Mouse (Mus musculus) megakaryocyte, adult 5-6 weeks (primary cell): ENCODE results near the gene Rpl13. TPM values are rescaled to one million over a fixed set of nuclear protein-coding genes. Genes with fewer than 3 reads are reported as not detected.

ENCODE experiments used
- ATAC-seq: 2 replicates; pipeline ENCODE4 v1.8.0; 2016; ENCODE audit warnings: mild to moderate bottlenecking, inconsistent platforms; ENCODE audit not compliant: poor library complexity, severe bottlenecking
- total RNA-seq, 2 experiments: library from RNA; stranded (forward) in 1 of 2; stranded (reverse) in 1 of 2; fragments of 153-499, 151-499 nt in 1 of 2; fragments of 221-1000, 200-1000 nt in 1 of 2; gene quantifications; 2 replicates each; pipeline versions ENCODE4 v1.2.3 to v1.2.4; 2015 to 2017

Gene Rpl13
- total RNA-seq, 2 experiments from 2014 or later: 746 to 2,227 TPM

DNA sequence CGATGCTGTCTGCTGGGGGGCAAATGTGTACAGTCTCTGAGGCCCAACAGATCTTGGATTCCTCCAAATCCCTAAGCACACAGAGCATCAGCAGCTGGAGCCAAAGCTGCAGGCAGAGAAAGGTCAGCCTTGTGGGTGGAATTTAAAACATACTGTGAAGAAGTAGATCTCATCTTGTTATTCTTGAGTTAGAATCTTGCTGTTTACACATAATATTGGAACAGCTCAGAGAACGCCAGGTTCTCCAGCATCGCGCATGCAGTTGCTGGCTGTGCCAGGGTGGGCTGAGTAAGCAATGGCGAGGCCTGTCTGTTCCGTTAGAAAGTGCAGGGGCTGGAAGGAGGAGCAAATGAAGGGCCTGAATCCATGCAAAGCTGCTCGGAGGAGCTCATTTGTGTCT is 44.2 kb downstream of the Rpl13 start:
- ATAC-seq: no peak

DNA sequence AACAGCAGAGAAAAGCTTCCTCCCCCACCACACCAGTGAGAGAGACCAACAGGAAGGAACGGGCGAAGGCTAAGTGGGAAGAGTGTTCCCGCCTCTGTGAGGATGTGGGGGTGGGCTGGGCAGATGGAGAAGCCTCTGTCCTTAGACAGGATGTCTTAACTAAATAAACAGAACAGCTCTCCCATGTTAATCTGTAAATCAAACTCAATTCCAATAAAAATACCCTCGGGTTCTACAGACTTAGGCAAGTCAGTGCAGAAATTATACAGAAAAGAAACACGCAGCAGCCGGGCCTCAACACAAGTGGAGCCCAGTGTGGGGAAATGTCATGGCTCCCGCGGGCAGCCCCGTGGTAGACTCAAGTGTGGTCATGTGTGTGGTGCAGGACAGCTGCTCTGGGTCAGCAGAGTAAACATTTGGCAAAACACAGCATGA is 48.6 kb downstream of the Rpl13 start:
- ATAC-seq: no peak

Other genes with a start within 250 kb of the Rpl13 start
- 86.2 and 87.9 TPM in 2 replicates for gene Ankrd11, start 60.1 kb upstream of the Rpl13 start, total RNA-seq (2015)
- 90.5 and 102 TPM in 2 replicates for gene Ankrd11, start 60.1 kb upstream of the Rpl13 start, total RNA-seq (2017)
- gene Spg7, start 39.4 kb upstream of the Rpl13 start, total RNA-seq (2015): 39.2 and 40.0 TPM in 2 replicates
- 34.3 and 56.2 TPM in 2 replicates for gene Spg7, start 39.4 kb upstream of the Rpl13 start, total RNA-seq (2017)
- gene Cpne7, start 15.0 kb downstream of the Rpl13 start, total RNA-seq (2015): 0.11 TPM in 1 of 2 replicates, not detected in the other
- 0.22 and 0.98 TPM in 2 replicates for gene Cpne7, start 15.0 kb downstream of the Rpl13 start, total RNA-seq (2017)
- gene Sult5a1, start 56.0 kb downstream of the Rpl13 start, total RNA-seq (2015): not detected in 2 replicates
- not detected in 2 replicates for gene Sult5a1, start 56.0 kb downstream of the Rpl13 start, total RNA-seq (2017)
- gene Dpep1, start 83.9 kb downstream of the Rpl13 start, total RNA-seq (2015): 0.36 and 1.8 TPM in 2 replicates
- 0.24 and 0.33 TPM in 2 replicates for gene Dpep1, start 83.9 kb downstream of the Rpl13 start, total RNA-seq (2017)
- 21.9 and 24.2 TPM in 2 replicates for gene Chmp1a, start 110.4 kb downstream of the Rpl13 start, total RNA-seq (2015)
- gene Chmp1a, start 110.4 kb downstream of the Rpl13 start, total RNA-seq (2017): 36.1 and 42.8 TPM in 2 replicates
- gene Spata33, start 110.5 kb downstream of the Rpl13 start, total RNA-seq (2015): 0.09 and 0.11 TPM in 2 replicates
- gene Spata33, start 110.5 kb downstream of the Rpl13 start, total RNA-seq (2017): not detected in 2 replicates
- 11.1 and 13.8 TPM in 2 replicates for gene Cdk10, start 122.5 kb downstream of the Rpl13 start, total RNA-seq (2015)
- gene Cdk10, start 122.5 kb downstream of the Rpl13 start, total RNA-seq (2017): 16.3 and 20.2 TPM in 2 replicates
- 5.4 and 5.5 TPM in 2 replicates for gene Spata2l, start 133.9 kb downstream of the Rpl13 start, total RNA-seq (2015)
- gene Spata2l, start 133.9 kb downstream of the Rpl13 start, total RNA-seq (2017): 2.2 and 4.7 TPM in 2 replicates
- 13.5 and 16.4 TPM in 2 replicates for gene Zfp276, start 151.8 kb downstream of the Rpl13 start, total RNA-seq (2015)
- 15.7 and 30.6 TPM in 2 replicates for gene Zfp276, start 151.8 kb downstream of the Rpl13 start, total RNA-seq (2017)
- gene Vps9d1, start 152.0 kb downstream of the Rpl13 start, total RNA-seq (2015): 19.3 and 19.7 TPM in 2 replicates
- 23.8 and 27.7 TPM in 2 replicates for gene Vps9d1, start 152.0 kb downstream of the Rpl13 start, total RNA-seq (2017)
- gene Fanca, start 216.2 kb downstream of the Rpl13 start, total RNA-seq (2015): 29.5 and 36.3 TPM in 2 replicates
- gene Fanca, start 216.2 kb downstream of the Rpl13 start, total RNA-seq (2017): 37.9 and 50.2 TPM in 2 replicates
- 0.07 TPM in 1 of 2 replicates, not detected in the other for gene Spire2, start 230.4 kb downstream of the Rpl13 start, total RNA-seq (2015)
- gene Spire2, start 230.4 kb downstream of the Rpl13 start, total RNA-seq (2017): not detected in 2 replicates